Mouse (Mus musculus) forebrain, embryonic 15.5 days (tissue): Measurements from ENCODE around the gene Lypd8. TPM values are rescaled to one million over a fixed set of nuclear protein-coding genes. Genes with fewer than 3 reads are reported as not detected.

ENCODE experiments used
- ATAC-seq: fragments of 200-750 bp; cut with Nextera tagmentation; replicated peaks from 2 replicates; pipeline ENCODE4 v1.8.0; 2017; ENCODE audit warnings: mild to moderate bottlenecking, moderate TSS enrichment, moderate library complexity
- H3K27ac ChIP-seq: fragments of 300-500 bp; sonication (generic); replicated peaks from 2 replicates; pipeline ENCODE4 v1.5.1; 2015; ENCODE audit warnings: mild to moderate bottlenecking, inconsistent platforms
- H3K27me3 ChIP-seq: fragments of 300-500 bp; sonication (generic); 2 replicates; pipeline ENCODE4 v1.6.1; 2015; ENCODE audit warnings: inconsistent platforms
- H3K36me3 ChIP-seq: fragments of 300-500 bp; sonication (generic); 2 replicates; pipeline ENCODE4 v1.6.1; 2015; ENCODE audit warnings: mild to moderate bottlenecking, inconsistent platforms
- H3K4me1 ChIP-seq: fragments of 300-500 bp; sonication (generic); 2 replicates; pipeline ENCODE4 v1.6.1; 2015; ENCODE audit warnings: inconsistent platforms
- H3K4me2 ChIP-seq: fragments of 300-500 bp; sonication (generic); replicated peaks from 2 replicates; pipeline ENCODE4 v1.6.1; 2015; ENCODE audit warnings: mild to moderate bottlenecking, inconsistent platforms
- H3K4me3 ChIP-seq: fragments of 300-500 bp; sonication (generic); 2 replicates; pipeline ENCODE4 v1.5.1; 2015; ENCODE audit warnings: mild to moderate bottlenecking, inconsistent platforms
- H3K9ac ChIP-seq: fragments of 300-500 bp; sonication (generic); replicated peaks from 2 replicates; pipeline ENCODE4 v1.6.1; 2015; ENCODE audit warnings: mild to moderate bottlenecking, inconsistent platforms
- H3K9me3 ChIP-seq: fragments of 300-500 bp; sonication (generic); 2 replicates; pipeline ENCODE4 v1.6.1; 2016; ENCODE audit warnings: inconsistent platforms
- WGBS: fragments of 180-500 bp; shearing (Covaris S2); methylation state at CpG from one replicate; pipeline ENCODE4 v1.1.7; 2015; ENCODE audit warnings: mixed read lengths; 5-methylcytosine and 5-hydroxymethylcytosine counted together
- polyA plus RNA-seq: library from polyadenylated mRNA; unstranded; fragments of >200 nt; fragmentation: Nextera tagmentation; extraction: Ambion mirVana; gene quantifications from 2 replicates; pipeline ENCODE4 v1.2.1, GENCODE M21; 2015

Gene Lypd8
- polyA plus RNA-seq, 1 experiment from 2014 or later = 0.15 TPM

- WGBS = 64% methylated on average over 3 of the region's 3 CpGs
- no peaks in the 10 kb centered on the region for H3K36me3 ChIP-seq
These were observed 39.5 kb downstream of the Lypd8 start for GRCm38 (mm10) chr11:58418336-58418735.

GRCm38 (mm10) chr11:58420815-58421214 is 42.0 kb downstream of the Lypd8 start, which contains the start of gene 1810065E05Rik:
1810065E05Rik (plus strand) TSS chr11:58421111.
- Histone ChIP-seq H3K4me1 (no peaks in the 10 kb centered on the region), H3K9me3 (no peaks in the 10 kb centered on the region), H3K27me3 (no peaks in the 10 kb centered on the region), H3K4me3 (no peak within 1 kb of the TSS), H3K36me3 (no peaks in the 10 kb centered on the region), H3K4me2 (no peak within 1 kb of the TSS), H3K9ac (no peak within 1 kb of the TSS), H3K27ac (no peak within 1 kb of the TSS)
- no peak for ATAC-seq
- WGBS = 62% methylated on average over 1 of the region's 1 CpGs

More at GRCm38 (mm10) chr11:58418336-58418735, 39.5 kb downstream of the Lypd8 start:
- Histone ChIP-seq H3K4me3 (no peak overlapping the region), H3K27ac (no peak overlapping the region), H3K9me3 (no peaks in the 10 kb centered on the region), H3K27me3 (no peaks in the 10 kb centered on the region), H3K4me2 (no peak overlapping the region), H3K4me1 (no peaks in the 10 kb centered on the region), H3K9ac (no peak overlapping the region)
- ATAC-seq = no peak

- no peaks in the 10 kb centered on the region for H3K9me3 ChIP-seq
- no peak for ATAC-seq
- 86% methylated on average over 3 of the region's 3 CpGs for WGBS
- H3K27ac ChIP-seq = no peak within 1 kb of the TSS
- H3K27me3 ChIP-seq = no peaks in the 10 kb centered on the region
- no peak within 1 kb of the TSS for H3K9ac ChIP-seq
- H3K4me3 ChIP-seq = no peak within 1 kb of the TSS
- H3K36me3 ChIP-seq = no peaks in the 10 kb centered on the region
- no peaks in the 10 kb centered on the region for H3K4me1 ChIP-seq
- no peak within 1 kb of the TSS for H3K4me2 ChIP-seq
These were observed 53.4 kb downstream of the Lypd8 start, which contains the start of gene Gm12253 for GRCm38 (mm10) chr11:58432259-58432658. Gm12253 (plus strand) TSS chr11:58432559.

GRCm38 (mm10) chr11:58437866-58438265 is 59.0 kb downstream of the Lypd8 start:
- no peak overlapping the region for H3K4me3 ChIP-seq
- WGBS = 19% methylated on average over 5 of the region's 5 CpGs

More at GRCm38 (mm10) chr11:58437866-58438265, 59.0 kb downstream of the Lypd8 start:
- ATAC-seq = no peak
- H3K27me3 ChIP-seq = no peaks in the 10 kb centered on the region
- H3K36me3 ChIP-seq = no peaks in the 10 kb centered on the region
- no peaks in the 10 kb centered on the region for H3K9me3 ChIP-seq
- no peak overlapping the region for H3K9ac ChIP-seq
- no peak overlapping the region for H3K27ac ChIP-seq
- no peaks in the 10 kb centered on the region for H3K4me1 ChIP-seq
- H3K4me2 ChIP-seq = no peak overlapping the region

Other genes with a start within 250 kb of the Lypd8 start
- gene Gemin5, start 210.5 kb upstream of the Lypd8 start, polyA plus RNA-seq = 12.7 and 15.9 TPM in 2 replicates
- 106 and 107 TPM in 2 replicates for gene Mrpl22, start 207.4 kb upstream of the Lypd8 start, polyA plus RNA-seq
- gene Igtp, start 179.5 kb upstream of the Lypd8 start, polyA plus RNA-seq = 1.3 and 1.5 TPM in 2 replicates
- 0.55 and 0.86 TPM in 2 replicates for gene Irgm2, start 179.4 kb upstream of the Lypd8 start, polyA plus RNA-seq
- not detected in 2 replicates for gene 4930438A08Rik, start 104.2 kb upstream of the Lypd8 start, polyA plus RNA-seq
- gene Zfp692, start 72.0 kb upstream of the Lypd8 start, polyA plus RNA-seq = 34.0 and 34.3 TPM in 2 replicates
- 39.0 and 40.6 TPM in 2 replicates for gene Zfp672, start 48.7 kb upstream of the Lypd8 start, polyA plus RNA-seq
- gene Sh3bp5l, start 48.3 kb upstream of the Lypd8 start, polyA plus RNA-seq = 50.7 and 54.9 TPM in 2 replicates
- gene 1810065E05Rik, start 42.1 kb downstream of the Lypd8 start, polyA plus RNA-seq = not detected in 2 replicates
- not detected in 2 replicates for gene Gm12253, start 53.5 kb downstream of the Lypd8 start, polyA plus RNA-seq
- not detected in 2 replicates for gene Lypd9, start 73.9 kb downstream of the Lypd8 start, polyA plus RNA-seq
- gene Olfr30, start 83.2 kb downstream of the Lypd8 start, polyA plus RNA-seq = not detected in 2 replicates
- gene Olfr332, start 113.5 kb downstream of the Lypd8 start, polyA plus RNA-seq = not detected in 2 replicates
- gene Olfr331, start 123.5 kb downstream of the Lypd8 start, polyA plus RNA-seq = not detected in 2 replicates
- gene Olfr330, start 155.8 kb downstream of the Lypd8 start, polyA plus RNA-seq = not detected in 2 replicates
- gene Olfr329-ps, start 167.4 kb downstream of the Lypd8 start, polyA plus RNA-seq = not detected in 2 replicates
- gene Olfr328, start 176.6 kb downstream of the Lypd8 start, polyA plus RNA-seq = 0.10 TPM in 1 of 2 replicates, not detected in the other
- not detected in 2 replicates for gene Olfr224, start 191.5 kb downstream of the Lypd8 start, polyA plus RNA-seq
- not detected in 2 replicates for gene Olfr325, start 198.7 kb downstream of the Lypd8 start, polyA plus RNA-seq
- not detected in 2 replicates for gene Olfr324, start 216.1 kb downstream of the Lypd8 start, polyA plus RNA-seq
- not detected in 2 replicates for gene 2210407C18Rik, start 237.0 kb downstream of the Lypd8 start, polyA plus RNA-seq